Mouse (Mus musculus): ENCODE data around the gene Nup98.

The Nup98 gene

GRCm38 (mm10) chr7:102078517-102078916 lies 131.5 kb downstream of the Nup98 start:
- DNase-seq (ENCODE audit: inconsistent age in 2 of 2, low spot score in 1 of 2) = peak in 1 of 2 experiments; percentile 73

- peak in 1 of 2 experiments; percentile 66 for DNase-seq (ENCODE audit: inconsistent age in 2 of 2, low spot score in 1 of 2)
Measured at GRCm38 (mm10) chr7:102076714-102077296, 133.2 kb downstream of the Nup98 start.

All from adrenal gland, adult (tissue).